Mouse (Mus musculus): ENCODE measurements around the gene Slit3. TPM values are rescaled to one million over a fixed set of nuclear protein-coding genes. Genes with fewer than 3 reads are reported as not detected.

Slit3 gene
- polyA plus RNA-seq, 1 experiment from 2014 or later = 28.0 TPM

GRCm38 (mm10) chr11:35587174-35587959, 466.3 kb downstream of the Slit3 start:
- Histone ChIP-seq H3K4me2 (no peak overlapping the region), H3K4me1 (0 out of 2 replicates have a peak, but pooled peaks cover 3% of the 10 kb centered on the region), H3K27ac (no peak overlapping the region), H3K36me3 (peaks cover 29% of the 10 kb centered on the region), H3K27me3 (no peaks in the 10 kb centered on the region), H3K9me3 (no peaks in the 10 kb centered on the region), H3K4me3 (no peak overlapping the region), H3K9ac (no peak overlapping the region)
- ATAC-seq (ENCODE audit: insufficient number of reproducible peaks, insufficient read depth, low FRiP score, low TSS enrichment, low read depth) = no peak
- 80% methylated on average over 13 of the region's 13 CpGs for WGBS

GRCm38 (mm10) chr11:35589892-35590291, 468.9 kb downstream of the Slit3 start:
- H3K9ac ChIP-seq = no peak overlapping the region
- no peak overlapping the region for H3K4me2 ChIP-seq
- H3K27ac ChIP-seq = no peak overlapping the region
- no peaks in the 10 kb centered on the region for H3K4me1 ChIP-seq
- no peaks in the 10 kb centered on the region for H3K9me3 ChIP-seq
- 90% methylated on average over 7 of the region's 7 CpGs for WGBS
- no peak for ATAC-seq (ENCODE audit: insufficient number of reproducible peaks, insufficient read depth, low FRiP score, low TSS enrichment, low read depth)
- peaks cover 23% of the 10 kb centered on the region for H3K36me3 ChIP-seq
- H3K27me3 ChIP-seq = no peaks in the 10 kb centered on the region; the same call in 1 of the 2 replicates
- H3K4me3 ChIP-seq = no peak overlapping the region

GRCm38 (mm10) chr11:35593146-35594034, 472.4 kb downstream of the Slit3 start:
- Histone ChIP-seq H3K4me1 (no peaks in the 10 kb centered on the region), H3K4me2 (no peak overlapping the region), H3K27ac (no peak overlapping the region), H3K36me3 (peaks cover 31% of the 10 kb centered on the region), H3K9ac (no peak overlapping the region), H3K27me3 (no peaks in the 10 kb centered on the region; the same call in none of the 2 replicates), H3K9me3 (no peaks in the 10 kb centered on the region), H3K4me3 (no peak overlapping the region)
- ATAC-seq (ENCODE audit: insufficient number of reproducible peaks, insufficient read depth, low FRiP score, low TSS enrichment, low read depth) = no peak
- 68% methylated on average over 14 of the region's 14 CpGs for WGBS

- no peak overlapping the region for H3K27ac ChIP-seq
- no peak overlapping the region for H3K9ac ChIP-seq
- H3K36me3 ChIP-seq = peaks cover 20% of the 10 kb centered on the region
- no peak overlapping the region for H3K4me2 ChIP-seq
- H3K9me3 ChIP-seq = no peaks in the 10 kb centered on the region
- H3K27me3 ChIP-seq = no peaks in the 10 kb centered on the region; the same call in none of the 2 replicates
- H3K4me1 ChIP-seq = peaks cover 5% of the 10 kb centered on the region; the same call in 1 of the 2 replicates
- no peak for ATAC-seq (ENCODE audit: insufficient number of reproducible peaks, insufficient read depth, low FRiP score, low TSS enrichment, low read depth)
- no peak overlapping the region for H3K4me3 ChIP-seq
Observed at GRCm38 (mm10) chr11:35596064-35596463, 475.0 kb downstream of the Slit3 start.

- no peak for ATAC-seq (ENCODE audit: insufficient number of reproducible peaks, insufficient read depth, low FRiP score, low TSS enrichment, low read depth)
- H3K4me3 ChIP-seq = no peak overlapping the region
- no peak overlapping the region for H3K27ac ChIP-seq
- peaks cover 22% of the 10 kb centered on the region for H3K4me1 ChIP-seq
- H3K9me3 ChIP-seq = no peaks in the 10 kb centered on the region
- no peaks in the 10 kb centered on the region; the same call in none of the 2 replicates for H3K27me3 ChIP-seq
- WGBS = 91% methylated on average over 6 of the region's 6 CpGs
- peaks cover 15% of the 10 kb centered on the region; the same call in 1 of the 2 replicates for H3K36me3 ChIP-seq
- H3K9ac ChIP-seq = no peak overlapping the region
- no peak overlapping the region for H3K4me2 ChIP-seq
Observed at GRCm38 (mm10) chr11:35597882-35598281, 476.9 kb downstream of the Slit3 start.

- H3K4me2 ChIP-seq = no peak overlapping the region
- WGBS = 35% methylated on average over 7 of the region's 7 CpGs
- peaks cover 15% of the 10 kb centered on the region; the same call in 1 of the 2 replicates for H3K36me3 ChIP-seq
- no peak for ATAC-seq (ENCODE audit: insufficient number of reproducible peaks, insufficient read depth, low FRiP score, low TSS enrichment, low read depth)
- H3K4me3 ChIP-seq = no peak overlapping the region
- no peaks in the 10 kb centered on the region; the same call in 1 of the 2 replicates for H3K27me3 ChIP-seq
- H3K9me3 ChIP-seq = no peaks in the 10 kb centered on the region
- H3K4me1 ChIP-seq = peaks cover 26% of the 10 kb centered on the region
- no peak overlapping the region for H3K27ac ChIP-seq
- H3K9ac ChIP-seq = no peak overlapping the region
Observed at GRCm38 (mm10) chr11:35598732-35599131, 477.7 kb downstream of the Slit3 start.

GRCm38 (mm10) chr11:35601652-35602240, 480.7 kb downstream of the Slit3 start:
- Histone ChIP-seq H3K4me2 (no peak overlapping the region), H3K36me3 (peaks cover 23% of the 10 kb centered on the region), H3K9me3 (no peaks in the 10 kb centered on the region), H3K9ac (no peak overlapping the region), H3K27ac (no peak overlapping the region), H3K27me3 (peaks cover 2% of the 10 kb centered on the region; the same call in 1 of the 2 replicates), H3K4me1 (peaks cover 38% of the 10 kb centered on the region), H3K4me3 (no peak overlapping the region)
- 46% methylated on average over 10 of the region's 10 CpGs for WGBS
- ATAC-seq (ENCODE audit: insufficient number of reproducible peaks, insufficient read depth, low FRiP score, low TSS enrichment, low read depth) = peak; percentile 48; the same call in 1 of the 2 replicates

GRCm38 (mm10) chr11:35602586-35602985, 481.6 kb downstream of the Slit3 start:
- ATAC-seq (ENCODE audit: insufficient number of reproducible peaks, insufficient read depth, low FRiP score, low TSS enrichment, low read depth) = no peak
- H3K4me3 ChIP-seq = no peak overlapping the region
- no peaks in the 10 kb centered on the region for H3K9me3 ChIP-seq
- H3K4me2 ChIP-seq = no peak overlapping the region
- H3K4me1 ChIP-seq = peaks cover 38% of the 10 kb centered on the region
- H3K9ac ChIP-seq = no peak overlapping the region
- H3K36me3 ChIP-seq = peaks cover 19% of the 10 kb centered on the region
- 65% methylated on average over 10 of the region's 10 CpGs for WGBS
- H3K27ac ChIP-seq = no peak overlapping the region
- peaks cover 8% of the 10 kb centered on the region; the same call in 1 of the 2 replicates for H3K27me3 ChIP-seq

- no peak overlapping the region for H3K4me2 ChIP-seq
- no peak for ATAC-seq (ENCODE audit: insufficient number of reproducible peaks, insufficient read depth, low FRiP score, low TSS enrichment, low read depth)
- no peak overlapping the region for H3K27ac ChIP-seq
- peaks cover 12% of the 10 kb centered on the region for H3K36me3 ChIP-seq
- peaks cover 8% of the 10 kb centered on the region; the same call in 1 of the 2 replicates for H3K27me3 ChIP-seq
- peaks cover 38% of the 10 kb centered on the region for H3K4me1 ChIP-seq
- H3K9me3 ChIP-seq = no peaks in the 10 kb centered on the region
- H3K4me3 ChIP-seq = no peak overlapping the region
- 85% methylated on average over 6 of the region's 6 CpGs for WGBS
- H3K9ac ChIP-seq = no peak overlapping the region
Observed at GRCm38 (mm10) chr11:35603946-35604345, 482.9 kb downstream of the Slit3 start.

GRCm38 (mm10) chr11:35604848-35605790, 484.1 kb downstream of the Slit3 start:
- peaks cover 38% of the 10 kb centered on the region for H3K4me1 ChIP-seq
- H3K9ac ChIP-seq = no peak overlapping the region
- peaks cover 9% of the 10 kb centered on the region for H3K36me3 ChIP-seq
- 36% methylated on average over 18 of the region's 18 CpGs for WGBS
- no peak for ATAC-seq (ENCODE audit: insufficient number of reproducible peaks, insufficient read depth, low FRiP score, low TSS enrichment, low read depth)
- H3K9me3 ChIP-seq = no peaks in the 10 kb centered on the region
- H3K4me2 ChIP-seq = no peak overlapping the region
- H3K27me3 ChIP-seq = peaks cover 10% of the 10 kb centered on the region
- H3K4me3 ChIP-seq = no peak overlapping the region
- H3K27ac ChIP-seq = no peak overlapping the region

All from embryonic facial prominence, embryonic 13.5 days (tissue).